Mouse (Mus musculus) CD4-positive, CD25-positive, alpha-beta regulatory T cell (primary cell): ENCODE results near the gene Lrrc66. TPM values are rescaled to one million over a fixed set of nuclear protein-coding genes. Genes with fewer than 3 reads are reported as not detected.

Experiments used
- polyA plus RNA-seq: library from polyadenylated mRNA; unstranded; fragments of 100-300 nt; shearing (Covaris generic); gene quantifications from one replicate; pipeline ENCODE4 v1.2.1, GENCODE M21; 2017

Lrrc66 gene
- polyA plus RNA-seq: 1.0 TPM

GRCm38 (mm10) chr5:73632291-73632690 is at the start of gene Lrrc66:
Gene Lrrc66, minus strand, starts transcription at chr5:73632526.

GRCm38 (mm10) chr5:73651061-73651854 is 18.9 kb upstream of the Lrrc66 start, which contains the start of gene Spata18:
Gene Spata18, plus strand, starts transcription at chr5:73651379.

GRCm38 (mm10) chr5:73647261-73647900 is 15.1 kb upstream of the Lrrc66 start, which contains the start of gene Sgcb:
Gene Sgcb, minus strand, starts transcription at chr5:73647790.

Other genes with a start within 250 kb of the Lrrc66 start
- not detected for gene Cwh43, start 226.5 kb downstream of the Lrrc66 start, polyA plus RNA-seq
- 14.5 TPM for gene Dcun1d4, start 151.5 kb downstream of the Lrrc66 start, polyA plus RNA-seq
- 14.9 TPM for gene Sgcb, start 15.3 kb upstream of the Lrrc66 start, polyA plus RNA-seq
- not detected for gene Spata18, start 18.9 kb upstream of the Lrrc66 start, polyA plus RNA-seq